Mouse (Mus musculus) megakaryocyte, embryonic 14.5 days (primary cell): ENCODE results near the gene Cntn1.

Source experiments
- FLI1 ChIP-seq: IDR thresholded peaks from 2 replicates; pipeline ENCODE4 v1.6.1; 2012; ENCODE audit warnings: low read length, inconsistent platforms, mixed read lengths
- GATA1 ChIP-seq: IDR thresholded peaks from 3 replicates; pipeline ENCODE4 v1.6.1; 2012; ENCODE audit warnings: mixed read lengths, low read length, inconsistent platforms, borderline replicate concordance

DNA sequence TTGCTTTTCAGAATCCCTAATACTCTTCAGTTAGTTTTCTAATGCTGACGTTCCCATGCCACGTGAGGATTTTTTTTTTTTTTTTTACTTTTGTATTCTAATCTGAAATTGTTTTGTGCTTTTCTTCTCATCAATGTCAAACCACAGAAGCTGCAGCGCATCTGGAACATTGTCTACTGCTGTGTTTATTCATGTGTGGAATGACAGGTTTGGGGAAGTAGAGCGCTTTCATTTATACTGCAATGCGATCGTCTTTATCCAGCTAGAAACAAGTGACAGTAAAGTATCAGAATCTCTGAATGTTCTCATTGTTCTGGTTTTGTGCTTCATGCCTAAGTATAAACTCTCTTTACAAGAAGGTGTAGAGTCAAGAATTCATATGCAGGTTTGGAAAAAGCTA, 289.3 kb downstream of the Cntn1 start:
- TF ChIP-seq GATA1 (no peak), FLI1 (no peak)
